Mouse (Mus musculus): ENCODE data around the gene Hist1h2an.
A peak's percentile ranks its signal among the peaks of the same experiment; 100 is the strongest.
"Not testable (repeated sequence)": the region's sequence is repeated elsewhere in the genome, so short reads cannot be mapped to it uniquely, and the experiment has no call there.

Hist1h2an gene

DNA sequence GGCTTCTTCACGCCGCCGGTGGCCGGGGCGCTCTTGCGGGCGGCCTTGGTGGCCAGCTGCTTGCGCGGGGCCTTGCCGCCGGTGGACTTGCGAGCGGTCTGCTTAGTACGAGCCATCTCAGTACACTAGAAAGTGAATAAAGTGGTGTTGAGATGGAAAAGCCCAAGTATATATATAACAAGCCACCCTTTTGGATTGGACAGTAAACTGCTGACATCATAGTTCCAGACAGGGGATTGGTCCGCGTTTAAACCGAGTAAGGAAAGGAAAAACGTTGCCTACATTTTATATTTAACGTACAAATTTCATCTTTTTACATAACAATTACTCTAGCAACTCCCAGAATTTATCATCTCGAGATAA lies 3.8 kb downstream of the Hist1h2an start, which contains the start of gene Hist1h3i:
Gene Hist1h3i, minus strand, starts transcription at position 116 of the 363 bp plus-strand sequence.
- DNase-seq (ENCODE audit: low read depth) = peak; percentile 79

DNA sequence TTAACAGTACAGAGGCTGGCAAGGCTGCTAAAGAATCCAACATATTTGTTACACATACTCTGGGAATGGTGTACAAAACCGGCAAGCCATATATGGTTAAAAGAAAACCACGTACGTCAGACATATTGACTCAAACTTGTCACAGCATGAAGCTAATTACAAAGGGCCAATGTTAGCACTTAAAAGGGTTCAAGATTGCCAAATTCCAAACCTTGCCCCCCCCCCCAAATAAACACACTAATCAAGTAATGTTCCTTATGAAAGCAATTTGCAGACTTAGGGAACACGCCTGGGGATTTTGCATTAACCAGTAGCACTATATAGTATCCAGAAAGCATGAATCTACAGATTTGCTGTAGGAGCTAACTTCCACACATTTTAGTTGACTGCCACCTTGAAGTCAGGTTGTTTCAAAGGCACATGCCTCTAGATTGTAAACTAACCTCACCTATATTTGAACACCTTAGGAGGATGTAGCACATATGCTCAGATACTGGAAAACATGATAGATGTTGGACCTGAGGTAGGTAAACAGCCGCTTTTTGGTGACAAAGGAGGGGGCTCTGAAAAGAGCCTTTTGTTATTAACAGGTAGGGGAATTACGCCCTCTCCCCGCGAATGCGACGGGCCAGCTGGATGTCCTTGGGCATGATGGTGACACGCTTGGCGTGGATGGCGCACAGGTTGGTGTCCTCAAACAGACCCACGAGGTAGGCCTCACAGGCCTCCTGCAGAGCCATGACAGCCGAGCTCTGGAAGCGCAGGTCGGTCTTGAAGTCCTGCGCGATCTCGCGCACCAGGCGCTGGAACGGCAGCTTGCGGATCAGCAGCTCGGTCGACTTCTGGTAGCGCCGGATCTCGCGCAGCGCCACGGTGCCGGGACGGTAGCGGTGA lies 4.4 kb downstream of the Hist1h2an start:
- DNase-seq (ENCODE audit: low read depth) = not testable (repeated sequence)

DNA sequence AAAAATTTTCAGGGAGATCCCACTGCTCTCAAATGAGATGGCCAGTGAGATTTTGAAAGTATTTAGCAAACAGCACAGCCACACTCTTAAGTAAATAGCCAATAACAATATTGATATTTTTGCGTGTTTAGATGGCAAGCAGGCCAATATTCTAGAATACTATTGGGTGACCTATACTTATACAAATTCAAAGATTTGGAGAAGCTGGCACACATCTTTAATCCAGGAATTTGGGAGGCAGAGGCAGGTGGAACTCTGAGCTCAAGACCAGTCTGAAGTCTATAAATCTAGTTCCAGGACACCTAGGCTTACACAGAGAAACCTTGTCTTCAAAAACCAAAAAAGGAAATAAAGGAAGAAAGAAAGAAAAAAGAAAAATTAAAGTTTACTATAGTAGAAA lies 5.4 kb downstream of the Hist1h2an start:
- no peak for DNase-seq (ENCODE audit: low read depth)

DNA sequence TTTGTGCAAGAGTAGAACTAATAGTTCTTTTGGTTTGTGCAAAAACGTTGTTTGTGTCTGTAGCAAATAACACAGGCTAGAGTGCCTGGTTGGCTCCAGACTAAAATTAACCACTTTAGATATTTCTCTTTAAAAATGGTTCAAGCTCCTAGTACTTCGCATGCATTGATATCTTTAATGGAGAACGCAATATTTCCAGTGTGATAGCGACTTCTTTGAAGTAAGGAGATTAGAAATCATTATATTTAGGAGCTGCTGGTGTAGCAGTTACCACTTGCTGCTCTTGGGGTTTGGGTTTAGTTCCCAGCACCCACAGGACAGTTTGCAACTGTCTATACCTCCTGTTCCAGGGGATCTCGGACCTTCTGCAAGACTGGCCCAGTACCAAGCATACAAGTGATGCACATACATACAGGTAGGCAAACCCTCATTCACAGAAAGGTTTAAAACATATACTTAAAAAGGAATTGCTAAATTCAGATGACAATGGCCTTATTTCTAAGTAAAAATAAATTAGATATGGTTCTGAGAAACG lies 5.9 kb downstream of the Hist1h2an start:
- no peak for DNase-seq (ENCODE audit: low read depth)

DNA sequence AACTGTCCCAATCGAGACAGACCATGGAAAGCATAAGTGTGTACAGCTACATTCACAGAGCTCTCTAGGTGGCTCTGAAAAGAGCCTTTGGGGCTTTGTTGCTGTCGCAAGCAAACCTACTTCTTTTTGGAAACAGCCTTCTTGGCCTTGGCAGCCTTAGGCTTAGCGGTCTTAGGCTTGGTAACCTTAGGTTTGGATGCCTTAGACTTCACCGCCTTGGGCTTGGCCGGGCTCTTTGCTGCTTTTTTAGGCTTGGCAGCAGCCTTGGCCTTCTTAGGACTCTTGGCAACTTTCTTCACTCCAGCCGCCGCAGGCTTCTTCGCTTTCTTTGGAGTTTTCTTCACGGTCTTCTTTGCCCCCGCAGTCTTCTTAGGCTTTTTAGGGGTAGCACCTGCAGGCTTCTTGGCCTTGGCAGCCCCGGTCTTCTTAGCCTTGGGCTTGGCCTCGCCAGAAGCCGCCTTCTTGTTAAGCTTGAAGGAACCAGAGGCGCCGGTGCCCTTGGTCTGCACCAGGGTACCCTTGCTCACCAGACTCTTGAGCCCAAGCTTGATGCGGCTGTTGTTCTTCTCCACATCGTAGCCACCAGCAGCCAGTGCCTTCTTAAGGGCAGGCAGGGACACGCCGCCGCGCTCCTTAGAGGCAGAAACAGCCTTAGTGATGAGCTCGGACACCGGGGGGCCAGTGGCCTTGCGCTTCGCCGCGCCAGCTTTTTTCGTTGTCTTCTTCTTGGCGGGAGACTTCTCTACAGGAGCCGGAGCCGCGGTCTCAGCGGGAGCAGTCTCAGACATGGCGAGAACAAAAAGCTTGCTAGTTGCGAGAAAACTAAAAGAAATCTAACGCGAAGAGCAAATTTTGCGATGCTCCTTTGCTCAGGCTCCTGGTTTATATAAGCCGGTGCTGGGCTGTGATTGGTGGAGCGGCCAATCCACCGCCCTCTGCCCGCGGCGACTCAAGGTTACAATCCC lies 7.0 kb downstream of the Hist1h2an start, which contains the start of gene Hist1h1b:
Gene Hist1h1b, minus strand, starts transcription at position 859 of the 965 bp plus-strand sequence.
- DNase-seq (ENCODE audit: low read depth) = no peak

DNA sequence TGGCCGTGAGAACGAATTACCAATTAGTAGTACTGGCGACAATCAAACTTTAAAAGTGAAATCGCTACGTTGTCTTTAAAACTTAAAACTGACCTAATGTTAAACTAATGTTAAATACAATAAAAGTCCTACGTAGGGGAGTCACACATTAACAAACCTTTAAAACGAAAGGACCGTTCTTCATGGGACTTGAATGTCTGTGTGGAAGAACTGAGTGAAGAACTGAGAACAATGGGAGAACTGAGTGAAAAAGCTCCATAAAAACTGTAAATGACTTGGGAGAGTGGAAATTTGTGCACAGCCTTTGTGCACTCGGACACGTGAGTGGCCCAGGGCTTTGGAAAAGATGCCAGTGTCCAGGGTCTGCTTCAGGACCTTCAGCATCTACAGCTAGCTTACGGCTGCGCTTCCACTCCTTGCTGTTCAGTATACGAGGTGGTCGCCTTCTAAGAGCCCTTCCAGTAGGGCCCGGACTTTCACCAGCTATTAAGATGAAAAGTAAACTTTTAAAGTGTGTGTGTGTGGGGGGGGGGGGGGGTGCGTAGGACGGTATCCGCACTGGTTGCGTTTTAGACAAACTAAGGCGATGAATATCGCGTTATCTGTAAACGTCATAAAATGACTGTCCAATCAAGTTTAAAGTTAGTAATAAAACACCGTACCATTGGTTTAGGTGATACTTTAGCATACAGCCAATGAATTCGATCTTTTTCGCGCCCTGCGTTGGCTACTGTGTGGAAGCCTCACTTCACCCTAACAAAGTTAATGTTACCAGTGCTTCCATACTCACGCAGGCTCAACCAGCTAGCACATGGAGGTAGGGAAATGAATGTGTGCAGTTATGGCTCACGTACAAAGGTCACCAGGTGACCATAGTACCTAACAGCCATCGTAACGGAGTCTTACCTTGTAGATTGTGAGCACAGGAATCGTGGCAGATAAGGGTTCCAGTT lies 7.9 kb downstream of the Hist1h2an start:
- DNase-seq (ENCODE audit: low read depth) = peak; percentile 85

DNA sequence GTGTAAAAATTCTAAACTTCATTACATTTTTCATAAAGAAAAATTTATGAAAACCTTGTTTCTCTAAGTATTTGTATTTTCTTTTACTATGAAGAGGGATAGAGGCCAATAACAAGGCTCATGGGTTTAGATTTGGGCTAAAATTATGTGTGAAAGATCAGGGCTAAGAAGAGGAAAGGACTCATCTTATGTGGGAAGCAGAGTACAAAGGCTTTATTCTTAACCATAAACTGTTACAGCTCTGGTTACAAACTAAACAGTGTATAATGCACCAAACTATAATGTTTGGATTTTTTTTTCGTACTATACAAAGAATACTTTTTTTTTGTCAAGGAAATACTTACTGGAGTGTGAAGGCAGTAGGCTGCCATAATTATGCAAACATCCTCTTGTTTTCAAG lies 31.3 kb downstream of the Hist1h2an start:
- no peak for DNase-seq (ENCODE audit: low read depth)

DNA sequence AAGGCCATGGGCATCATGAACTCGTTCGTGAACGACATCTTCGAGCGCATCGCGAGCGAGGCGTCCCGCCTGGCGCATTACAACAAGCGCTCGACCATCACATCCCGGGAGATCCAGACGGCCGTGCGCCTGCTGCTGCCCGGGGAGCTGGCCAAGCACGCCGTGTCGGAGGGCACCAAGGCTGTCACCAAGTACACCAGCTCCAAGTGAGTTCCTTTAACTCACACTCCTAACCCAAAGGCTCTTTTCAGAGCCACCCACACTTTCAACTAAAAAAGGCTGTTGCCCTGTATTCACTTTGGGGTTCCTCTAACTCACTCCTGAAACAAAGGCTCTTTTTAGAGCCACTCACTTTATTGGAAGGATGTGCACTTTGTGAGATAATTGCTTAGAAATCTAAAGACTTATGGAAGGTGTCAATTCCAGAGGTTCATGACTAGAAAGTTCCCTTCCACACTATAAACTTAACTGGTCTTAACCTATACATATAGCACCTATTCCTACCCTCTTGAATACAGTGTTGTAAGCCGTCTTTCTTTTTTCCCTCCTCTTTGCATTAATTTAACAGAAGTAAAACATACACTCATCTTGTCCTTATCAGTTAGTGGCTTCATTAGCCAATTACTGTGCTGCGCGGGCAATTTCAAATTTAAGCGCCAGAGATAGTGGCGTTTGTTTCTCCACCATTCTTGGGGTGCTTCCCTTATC lies 32.6 kb downstream of the Hist1h2an start:
- not testable (repeated sequence) for DNase-seq (ENCODE audit: low read depth)

DNA sequence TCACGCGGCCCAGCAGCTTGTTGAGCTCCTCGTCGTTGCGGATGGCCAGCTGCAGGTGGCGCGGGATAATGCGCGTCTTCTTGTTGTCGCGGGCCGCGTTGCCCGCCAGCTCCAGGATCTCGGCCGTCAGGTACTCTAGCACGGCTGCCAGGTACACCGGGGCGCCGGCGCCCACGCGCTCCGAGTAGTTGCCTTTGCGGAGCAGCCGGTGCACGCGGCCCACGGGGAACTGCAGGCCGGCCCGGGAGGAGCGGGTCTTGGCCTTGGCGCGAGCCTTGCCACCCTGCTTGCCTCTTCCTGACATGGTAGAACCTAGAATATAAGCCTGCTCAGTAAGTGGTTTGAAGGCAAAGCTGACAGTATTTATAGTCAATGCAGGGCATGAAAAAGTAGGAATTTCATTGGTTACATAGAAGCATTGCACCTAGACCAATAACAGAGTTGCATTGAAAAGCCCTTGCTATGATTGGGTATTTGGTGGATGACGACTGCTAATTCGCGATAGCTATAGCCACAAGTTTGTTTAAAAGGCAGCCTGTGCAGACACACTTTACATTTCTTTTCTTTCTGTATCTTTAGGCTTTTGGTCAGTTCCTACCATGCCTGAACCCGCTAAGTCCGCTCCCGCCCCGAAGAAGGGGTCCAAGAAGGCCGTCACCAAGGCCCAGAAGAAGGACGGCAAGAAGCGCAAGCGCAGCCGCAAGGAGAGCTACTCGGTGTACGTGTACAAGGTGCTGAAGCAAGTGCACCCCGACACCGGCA lies 33.3 kb downstream of the Hist1h2an start, which contains the start of the genes Hist1h2ak and Hist1h2bn:
Gene Hist1h2ak, minus strand, starts transcription at position 304 of the 762 bp plus-strand sequence.
Gene Hist1h2bn, plus strand, starts transcription at position 600 of the 762 bp plus-strand sequence.
- DNase-seq (ENCODE audit: low read depth) = peak; percentile 76

DNA sequence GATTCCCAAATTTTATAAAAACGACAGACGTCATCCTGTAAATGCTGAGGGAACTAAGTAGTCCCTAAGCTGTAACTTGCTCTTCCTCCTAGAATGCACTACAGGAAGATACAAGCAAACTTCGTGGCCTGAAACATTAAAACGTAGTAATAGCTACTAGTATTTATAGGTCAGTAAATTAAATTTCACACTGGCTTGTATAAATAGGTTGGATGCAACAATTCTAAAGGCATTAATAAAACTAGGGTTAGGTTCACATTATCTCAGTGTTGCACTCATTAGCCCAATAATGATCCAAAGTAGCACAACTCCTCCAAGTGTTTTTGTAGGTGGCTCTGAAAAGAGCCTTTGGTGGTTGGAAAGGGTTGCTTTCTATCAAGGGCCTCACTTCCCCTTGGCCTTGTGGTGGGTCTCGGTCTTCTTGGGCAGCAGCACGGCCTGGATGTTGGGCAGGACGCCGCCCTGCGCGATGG lies 33.9 kb downstream of the Hist1h2an start:
- DNase-seq (ENCODE audit: low read depth) = no peak

DNA sequence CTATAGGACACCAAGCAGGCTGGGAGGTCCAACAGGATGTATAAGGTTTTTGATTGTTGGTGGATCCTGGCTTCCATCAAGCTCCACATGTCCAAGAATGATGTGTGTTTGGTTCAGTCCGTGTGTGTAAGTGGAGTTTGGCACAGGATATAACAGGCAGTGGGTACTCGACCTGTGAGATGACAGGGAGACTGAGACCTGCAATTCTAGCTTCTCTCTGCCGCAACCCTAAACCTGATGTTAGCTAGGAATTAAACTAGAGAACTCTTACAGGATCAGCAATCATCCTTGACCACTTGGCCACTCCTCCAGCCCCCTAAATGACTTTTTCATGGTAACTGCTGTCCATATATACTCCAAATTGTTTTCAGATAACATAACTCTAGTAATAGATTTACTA lies 34.7 kb downstream of the Hist1h2an start:
- DNase-seq (ENCODE audit: low read depth) = no peak

DNA sequence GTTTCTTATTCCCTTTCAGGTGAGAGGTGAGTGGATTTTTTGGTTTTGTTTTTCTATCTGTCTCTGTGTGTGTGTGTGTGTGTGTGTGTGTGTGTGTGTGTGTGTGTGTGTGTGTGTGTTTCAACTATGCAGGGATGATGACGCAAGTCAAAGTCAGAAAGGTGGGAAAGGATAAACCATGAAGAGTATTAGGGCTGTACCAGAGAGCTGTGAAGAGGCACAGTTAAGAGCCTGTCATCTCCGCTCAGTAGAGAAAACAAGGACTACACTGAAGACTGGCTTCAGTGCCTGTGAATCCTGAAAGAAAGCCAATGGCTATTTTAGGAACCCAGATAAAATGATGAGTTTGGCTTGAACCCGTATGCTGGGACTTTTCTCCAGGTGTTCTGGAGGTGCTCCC lies 35.2 kb downstream of the Hist1h2an start:
- no peak for DNase-seq (ENCODE audit: low read depth)

DNA sequence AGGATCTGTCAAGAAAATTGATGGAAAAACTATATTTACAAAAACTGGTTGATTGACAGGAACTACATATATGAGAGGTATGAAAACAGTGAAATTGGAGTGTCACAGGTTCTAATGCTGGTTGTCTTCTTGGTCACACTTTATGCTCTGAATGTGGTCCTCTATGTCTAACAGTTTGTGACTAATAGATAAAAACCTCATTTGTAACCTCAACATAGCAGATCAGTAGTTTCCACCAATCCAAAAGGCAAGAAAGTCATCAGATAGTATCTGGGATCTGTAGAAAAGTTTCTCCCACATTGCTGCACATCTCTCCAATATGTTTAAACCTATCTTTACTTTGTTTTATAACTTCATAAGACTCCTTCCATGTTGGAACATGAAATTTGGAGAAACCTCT lies 35.6 kb downstream of the Hist1h2an start:
- DNase-seq (ENCODE audit: low read depth) = no peak

DNA sequence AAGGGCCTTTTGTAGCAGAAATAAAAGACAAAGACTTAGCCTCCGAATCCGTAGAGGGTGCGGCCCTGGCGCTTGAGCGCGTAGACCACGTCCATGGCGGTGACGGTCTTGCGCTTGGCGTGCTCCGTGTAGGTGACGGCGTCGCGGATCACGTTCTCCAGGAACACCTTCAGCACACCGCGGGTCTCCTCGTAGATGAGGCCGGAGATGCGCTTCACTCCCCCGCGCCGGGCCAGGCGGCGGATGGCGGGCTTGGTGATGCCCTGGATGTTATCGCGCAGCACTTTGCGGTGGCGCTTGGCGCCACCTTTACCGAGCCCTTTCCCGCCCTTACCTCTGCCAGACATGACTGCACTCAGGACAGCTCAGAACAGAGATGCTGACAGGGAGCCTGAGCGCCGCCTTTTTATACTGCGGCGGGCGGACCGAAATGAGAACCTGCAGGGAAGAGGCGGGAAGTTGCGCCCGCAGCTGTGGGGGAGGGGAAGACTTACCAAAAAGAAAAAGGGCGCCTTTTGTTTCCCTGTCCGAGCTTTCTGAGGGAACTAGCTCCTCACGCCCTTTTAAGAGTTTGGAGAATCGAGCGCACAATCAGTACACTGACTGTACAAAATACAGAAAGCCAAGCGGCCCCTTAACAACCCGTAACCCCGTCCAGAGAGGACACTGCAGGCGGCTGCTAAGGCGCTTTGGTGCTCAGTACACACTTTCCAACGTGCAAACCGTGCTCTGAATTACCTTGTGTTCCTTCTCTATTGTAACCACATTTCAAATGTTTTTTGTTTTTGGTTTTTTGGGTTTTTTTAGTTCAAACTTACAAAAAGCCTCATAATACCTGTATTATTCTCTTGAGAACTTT lies 36.6 kb downstream of the Hist1h2an start, which contains the start of gene Hist1h4k:
Gene Hist1h4k, minus strand, starts transcription at position 347 of the 859 bp plus-strand sequence.
- not testable (repeated sequence) for DNase-seq (ENCODE audit: low read depth)

DNA sequence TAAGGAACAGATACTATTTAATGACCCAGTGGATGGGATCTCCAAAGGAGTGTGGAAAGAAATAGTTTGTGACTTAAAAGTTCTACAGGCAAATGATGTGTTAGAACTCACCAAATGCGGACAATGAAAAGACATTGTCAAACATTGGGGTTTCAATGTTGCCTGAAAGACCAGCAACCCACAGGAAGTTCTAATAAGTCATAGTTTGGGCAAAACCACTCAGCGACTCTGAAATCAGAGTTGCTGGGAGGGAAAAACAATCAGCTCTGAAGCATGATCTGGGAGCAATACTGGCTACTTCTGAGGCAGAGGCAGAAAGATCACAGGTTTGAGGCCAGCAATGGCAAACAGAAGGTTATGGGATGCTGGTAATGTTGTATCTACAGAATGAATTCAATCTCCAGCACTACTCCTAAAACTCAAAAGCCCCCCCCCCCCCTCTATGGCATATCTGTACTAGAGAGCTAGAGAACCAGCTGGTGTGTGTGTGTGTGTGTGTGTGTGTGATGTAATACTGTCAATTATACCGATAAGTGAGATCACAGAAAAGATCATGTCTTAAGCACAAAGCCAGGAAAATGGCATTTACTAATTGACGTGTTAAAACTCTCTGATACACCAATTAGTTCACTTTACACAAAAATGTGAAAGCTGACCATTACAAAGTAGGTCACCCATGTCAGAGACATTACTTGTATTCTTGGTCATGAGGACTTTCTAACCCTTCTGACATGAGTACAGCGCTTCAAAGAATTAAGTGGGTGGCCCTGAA lies 37.4 kb downstream of the Hist1h2an start:
- no peak for DNase-seq (ENCODE audit: low read depth)

DNA sequence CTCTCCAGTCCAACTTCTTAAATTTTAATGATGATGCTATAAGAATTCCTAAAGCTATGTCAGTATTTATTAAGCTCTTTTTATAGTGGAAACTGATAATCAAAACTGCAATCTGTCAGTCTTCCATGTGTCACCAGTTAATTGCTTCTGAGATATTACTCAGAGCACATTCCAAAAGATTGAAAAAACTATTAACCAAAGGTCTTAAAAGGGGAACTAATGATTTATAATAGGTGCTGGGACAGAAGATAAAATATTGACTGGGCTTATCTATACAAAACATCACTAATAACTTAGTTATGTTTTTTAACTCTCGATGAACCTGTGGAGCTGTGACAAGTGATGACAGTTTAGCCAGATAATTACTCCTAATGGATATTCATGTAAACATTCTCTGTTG lies 42.0 kb downstream of the Hist1h2an start:
- no peak for DNase-seq (ENCODE audit: low read depth)
